Mouse (Mus musculus) lung, adult 2 months (tissue): ENCODE results near the gene Dcun1d4.

Experiments used
- CTCF ChIP-seq: fragments of 200-500 bp; IDR thresholded peaks from 2 replicates; pipeline ENCODE4 v1.5.1; 2011; ENCODE audit warnings: mild to moderate bottlenecking, low read length, control low read depth; ENCODE audit not compliant: insufficient read depth
- POLR2A ChIP-seq: fragments of 200-500 bp; IDR thresholded peaks from 2 replicates; pipeline ENCODE4 v1.6.1; 2011; ENCODE audit warnings: low read depth, mild to moderate bottlenecking, control low read depth, low read length, borderline replicate concordance; ENCODE audit errors: extremely low read depth

DNA sequence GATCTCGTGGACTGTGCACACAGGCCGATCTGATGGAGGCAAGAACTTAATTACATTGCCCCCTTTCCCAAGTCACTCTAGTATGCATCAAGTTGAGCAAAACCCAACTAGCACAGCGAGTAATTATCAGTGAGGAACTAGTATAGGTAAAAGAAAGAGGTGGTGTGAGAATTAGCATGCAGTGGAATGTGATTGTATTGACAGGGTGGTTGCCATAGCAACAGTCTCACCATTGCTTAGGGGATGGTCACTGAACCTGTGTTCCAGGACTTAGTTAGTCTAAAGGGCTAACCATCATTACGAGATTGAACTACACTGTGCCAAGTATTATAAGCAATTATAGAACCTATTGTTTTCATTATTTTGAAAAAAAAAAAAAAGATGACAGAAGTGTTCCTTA, 5.7 kb downstream of the Dcun1d4 start:
- TF ChIP-seq CTCF (no peak), POLR2A (no peak)
